Mouse (Mus musculus) limb, embryonic 11.5 days (tissue): ENCODE measurements around the gene Spns2. TPM values are rescaled to one million over a fixed set of nuclear protein-coding genes. Genes with fewer than 3 reads are reported as not detected.
A peak's percentile ranks its signal among the peaks of the same experiment; 100 is the strongest.

ENCODE experiments used
- ATAC-seq: fragments of 200-750 bp; cut with Nextera tagmentation; 2 replicates; pipeline ENCODE4 v1.8.0; 2017; ENCODE audit warnings: low read depth; ENCODE audit not compliant: insufficient number of reproducible peaks, low FRiP score, low TSS enrichment
- DNase-seq: peaks from one replicate; pipeline ENCODE4 v3.0.0-alpha.2; 2015; ENCODE audit warnings: low spot score
- H3K27ac ChIP-seq: fragments of 300-500 bp; sonication (generic); replicated peaks from 2 replicates; pipeline ENCODE4 v1.5.1; 2014; ENCODE audit warnings: low read depth, mild to moderate bottlenecking, low read length
- H3K27me3 ChIP-seq: fragments of 300-500 bp; sonication (generic); 2 replicates; pipeline ENCODE4 v1.6.1; 2014; ENCODE audit warnings: mild to moderate bottlenecking, low read length, mixed read lengths; ENCODE audit not compliant: control insufficient read depth, insufficient read depth
- H3K36me3 ChIP-seq: fragments of 300-500 bp; sonication (generic); 2 replicates; pipeline ENCODE4 v1.6.1; 2014; ENCODE audit warnings: mild to moderate bottlenecking, low read length, moderate library complexity, mixed read lengths; ENCODE audit not compliant: control insufficient read depth, insufficient read depth
- H3K4me1 ChIP-seq: fragments of 300-500 bp; sonication (generic); 2 replicates; pipeline ENCODE4 v1.6.1; 2014; ENCODE audit warnings: low read length, mixed read lengths; ENCODE audit not compliant: control insufficient read depth, insufficient read depth
- H3K4me2 ChIP-seq: fragments of 300-500 bp; sonication (generic); 2 replicates; pipeline ENCODE4 v1.6.1; 2014; ENCODE audit warnings: low read depth, mild to moderate bottlenecking, moderate library complexity; ENCODE audit not compliant: severe bottlenecking
- H3K4me3 ChIP-seq: fragments of 300-500 bp; sonication (generic); 2 replicates; pipeline ENCODE4 v1.5.1; 2014; ENCODE audit warnings: low read depth, low read length
- H3K9ac ChIP-seq: fragments of 300-500 bp; sonication (generic); 2 replicates; pipeline ENCODE4 v1.6.1; 2014; ENCODE audit warnings: mild to moderate bottlenecking, low read length
- H3K9me3 ChIP-seq: fragments of 300-500 bp; sonication (generic); 2 replicates; pipeline ENCODE4 v1.6.1; 2016; ENCODE audit warnings: low read length; ENCODE audit not compliant: control insufficient read depth
- WGBS: fragments of 180-500 bp; shearing (Covaris S2); extraction: QIAGEN DNeasy Blood & Tissue Kit; methylation state at CpG from one replicate; pipeline ENCODE4 v1.1.7; 2014; 5-methylcytosine and 5-hydroxymethylcytosine counted together
- polyA plus RNA-seq: library from polyadenylated mRNA; unstranded; fragments of >200 nt; fragmentation: Nextera tagmentation; extraction: Ambion mirVana; gene quantifications from 2 replicates; pipeline ENCODE4 v1.2.1, GENCODE M21; 2014

Spns2 gene
- polyA plus RNA-seq, 1 experiment from 2014 or later: 2.1 TPM

DNA sequence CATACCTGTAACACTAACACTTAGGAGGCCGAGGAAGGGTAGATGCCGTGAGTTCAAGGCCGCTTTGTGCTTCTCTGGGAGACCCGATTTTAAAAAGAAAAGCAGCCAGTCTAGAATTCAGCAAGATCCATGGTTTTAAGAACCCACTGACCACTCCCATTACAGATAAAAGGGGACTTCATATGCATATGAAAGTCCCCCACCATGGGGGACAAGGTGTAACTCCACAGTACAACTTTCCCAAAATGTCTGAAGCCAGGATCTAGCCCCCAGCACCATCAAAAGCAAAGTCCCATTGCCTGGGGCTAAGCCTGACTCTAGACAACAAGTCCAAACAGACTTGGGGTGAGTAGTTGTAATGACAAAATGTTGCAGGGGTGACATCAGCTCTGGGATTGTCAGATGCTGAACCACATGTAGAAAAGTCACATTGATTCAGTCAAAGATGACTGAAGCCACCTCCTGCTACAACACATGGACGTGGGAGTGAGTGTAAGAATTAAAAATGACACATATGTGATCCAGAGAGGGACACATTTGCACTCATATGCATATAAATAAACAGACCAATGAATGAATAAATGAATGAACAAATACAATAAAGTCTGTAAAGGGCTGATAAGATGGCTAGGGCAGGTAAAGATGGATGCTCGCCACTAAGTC lies 69.1 kb downstream of the Spns2 start:
- H3K27me3 ChIP-seq: no peaks in the 10 kb centered on the region
- 82% methylated on average over 6 of the region's 6 CpGs for WGBS
- ATAC-seq: no peak

DNA sequence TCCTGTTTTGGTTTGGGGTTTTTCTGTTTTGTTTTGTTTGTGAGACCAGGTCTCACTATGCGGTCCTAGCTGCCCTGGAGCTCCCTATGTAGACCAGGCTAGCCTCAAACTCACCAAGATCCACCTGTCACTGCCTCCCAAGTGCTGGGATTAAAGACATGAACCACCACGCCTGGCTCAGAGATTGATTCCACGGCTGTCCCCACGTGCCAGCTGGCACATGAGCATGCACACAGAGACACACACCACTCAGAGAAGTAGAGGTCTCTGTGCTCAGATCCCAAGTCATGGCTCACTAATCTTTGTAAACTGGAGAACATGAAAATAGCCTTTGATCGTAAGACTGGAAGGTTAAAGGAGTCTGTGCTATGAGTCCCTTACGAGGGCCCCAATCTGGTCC lies 70.7 kb downstream of the Spns2 start:
- WGBS: 84% methylated on average over 6 of the region's 6 CpGs
- no peak overlapping the region for H3K4me2 ChIP-seq
- no peaks in the 10 kb centered on the region for H3K36me3 ChIP-seq
- H3K27ac ChIP-seq: no peak overlapping the region
- H3K27me3 ChIP-seq: no peaks in the 10 kb centered on the region
- ATAC-seq: no peak
- H3K9ac ChIP-seq: no peak overlapping the region
- no peak overlapping the region for H3K4me3 ChIP-seq
- H3K9me3 ChIP-seq: no peaks in the 10 kb centered on the region
- peaks cover 14% of the 10 kb centered on the region for H3K4me1 ChIP-seq
- no peak for DNase-seq

More for the DNA sequence above, 69.1 kb downstream of the Spns2 start:
- Histone ChIP-seq H3K36me3 (no peaks in the 10 kb centered on the region), H3K27ac (no peak overlapping the region), H3K4me2 (no peak overlapping the region), H3K4me3 (no peak overlapping the region), H3K9me3 (no peaks in the 10 kb centered on the region), H3K4me1 (peaks cover 14% of the 10 kb centered on the region), H3K9ac (no peak overlapping the region)
- DNase-seq: no peak

DNA sequence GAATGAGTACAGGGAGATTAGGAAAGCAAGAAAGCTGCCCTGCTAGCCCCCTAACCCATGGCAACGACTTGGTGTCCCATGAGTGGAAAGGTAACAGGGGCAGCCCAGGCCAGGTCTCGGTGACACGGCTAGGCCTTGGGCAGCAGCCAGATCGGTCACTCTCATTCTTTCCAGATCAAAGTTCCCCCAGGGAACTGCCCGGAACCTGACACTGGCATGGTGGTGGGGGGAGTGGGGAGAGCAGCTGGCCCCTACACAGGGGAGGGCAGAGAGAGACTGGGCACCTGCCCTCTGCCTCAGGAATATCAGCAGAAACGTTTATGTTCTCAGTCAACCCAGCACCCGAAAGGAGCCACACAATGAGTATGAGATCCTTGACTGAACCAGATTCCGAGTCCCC lies 71.5 kb downstream of the Spns2 start:
- Histone ChIP-seq H3K27ac (no peak overlapping the region), H3K4me2 (no peak overlapping the region), H3K9me3 (no peaks in the 10 kb centered on the region), H3K9ac (no peak overlapping the region), H3K4me1 (peaks cover 14% of the 10 kb centered on the region), H3K36me3 (no peaks in the 10 kb centered on the region), H3K4me3 (no peak overlapping the region), H3K27me3 (no peaks in the 10 kb centered on the region)
- DNase-seq (no peak), ATAC-seq (no peak)
- WGBS: 52% methylated on average over 8 of the region's 8 CpGs

DNA sequence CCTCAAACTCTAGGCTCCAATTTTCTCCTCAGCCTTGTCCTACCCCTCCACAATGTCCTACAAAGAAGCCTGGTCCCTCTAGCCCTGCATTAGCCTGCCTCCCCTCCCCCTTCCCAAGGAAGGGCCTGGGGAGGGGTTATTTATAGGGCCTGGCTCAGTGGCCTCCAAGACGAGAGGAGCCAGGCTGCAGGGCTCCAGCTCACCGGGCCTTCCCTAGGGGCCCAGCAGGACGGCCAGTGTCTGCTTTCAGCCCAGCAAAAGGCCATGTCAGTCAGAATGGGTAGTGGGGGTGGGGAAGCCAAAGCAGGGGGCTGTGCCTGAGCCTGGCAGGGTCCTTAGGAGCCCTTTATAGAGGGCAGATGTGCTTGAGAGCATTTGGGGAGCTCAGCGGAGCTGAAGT lies 72.3 kb downstream of the Spns2 start:
- ATAC-seq (peak; percentile 45; the same call in 1 of the 2 replicates), DNase-seq (no peak)
- Histone ChIP-seq H3K36me3 (no peaks in the 10 kb centered on the region), H3K9ac (no peak overlapping the region), H3K27me3 (no peaks in the 10 kb centered on the region), H3K4me3 (no peak overlapping the region), H3K4me2 (no peak overlapping the region), H3K4me1 (peaks cover 14% of the 10 kb centered on the region), H3K27ac (no peak overlapping the region), H3K9me3 (no peaks in the 10 kb centered on the region)
- 16% methylated on average over 4 of the region's 4 CpGs for WGBS

DNA sequence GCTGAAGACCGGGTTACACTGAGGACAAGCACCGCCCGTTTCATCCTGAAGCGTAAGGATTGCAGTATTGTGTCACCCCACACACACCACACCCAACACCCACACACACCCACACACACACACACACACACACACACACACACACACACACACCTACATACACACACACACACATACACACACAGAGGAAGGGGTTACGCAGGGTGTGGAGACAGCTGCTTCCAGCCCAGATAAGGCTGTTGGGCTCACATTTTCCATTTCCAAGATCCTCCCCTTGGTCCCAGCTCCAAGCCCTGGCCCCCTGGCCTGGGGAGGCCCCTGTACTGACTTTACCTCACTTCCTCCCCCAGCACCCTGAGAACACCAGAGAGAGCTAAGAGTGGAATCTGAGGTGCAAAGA lies 73.0 kb downstream of the Spns2 start:
- 91% methylated on average over 5 of the region's 5 CpGs for WGBS
- Histone ChIP-seq H3K27ac (no peak overlapping the region), H3K4me2 (no peak overlapping the region), H3K4me1 (peaks cover 18% of the 10 kb centered on the region), H3K9me3 (no peaks in the 10 kb centered on the region), H3K36me3 (no peaks in the 10 kb centered on the region), H3K4me3 (no peak overlapping the region), H3K9ac (no peak overlapping the region), H3K27me3 (no peaks in the 10 kb centered on the region)
- DNase-seq (no peak), ATAC-seq (no peak)

DNA sequence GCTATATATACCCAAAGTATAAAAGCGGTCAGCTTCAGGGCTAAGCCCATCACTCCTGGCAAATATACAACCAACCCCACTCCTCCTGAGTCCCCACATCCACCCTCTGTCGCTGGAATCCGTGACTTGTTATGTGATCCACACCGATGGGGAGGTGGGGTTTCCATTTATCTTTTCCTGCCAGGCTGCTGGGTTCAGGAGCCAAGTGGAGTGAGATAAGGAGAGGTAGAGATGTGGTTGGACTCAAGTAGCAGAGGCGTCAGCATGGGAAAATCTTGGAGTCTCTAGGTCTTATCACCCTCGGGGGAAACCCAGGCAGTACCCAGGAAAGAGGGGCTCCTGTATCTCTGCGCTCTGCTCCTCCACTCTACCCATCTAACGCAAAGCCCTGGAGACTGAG lies 74.5 kb downstream of the Spns2 start:
- Histone ChIP-seq H3K9me3 (no peaks in the 10 kb centered on the region), H3K4me3 (no peak overlapping the region), H3K4me2 (no peak overlapping the region), H3K27ac (no peak overlapping the region), H3K9ac (no peak overlapping the region), H3K36me3 (no peaks in the 10 kb centered on the region), H3K4me1 (peaks cover 18% of the 10 kb centered on the region), H3K27me3 (no peaks in the 10 kb centered on the region)
- DNase-seq (no peak), ATAC-seq (no peak)
- 78% methylated on average over 8 of the region's 8 CpGs for WGBS

DNA sequence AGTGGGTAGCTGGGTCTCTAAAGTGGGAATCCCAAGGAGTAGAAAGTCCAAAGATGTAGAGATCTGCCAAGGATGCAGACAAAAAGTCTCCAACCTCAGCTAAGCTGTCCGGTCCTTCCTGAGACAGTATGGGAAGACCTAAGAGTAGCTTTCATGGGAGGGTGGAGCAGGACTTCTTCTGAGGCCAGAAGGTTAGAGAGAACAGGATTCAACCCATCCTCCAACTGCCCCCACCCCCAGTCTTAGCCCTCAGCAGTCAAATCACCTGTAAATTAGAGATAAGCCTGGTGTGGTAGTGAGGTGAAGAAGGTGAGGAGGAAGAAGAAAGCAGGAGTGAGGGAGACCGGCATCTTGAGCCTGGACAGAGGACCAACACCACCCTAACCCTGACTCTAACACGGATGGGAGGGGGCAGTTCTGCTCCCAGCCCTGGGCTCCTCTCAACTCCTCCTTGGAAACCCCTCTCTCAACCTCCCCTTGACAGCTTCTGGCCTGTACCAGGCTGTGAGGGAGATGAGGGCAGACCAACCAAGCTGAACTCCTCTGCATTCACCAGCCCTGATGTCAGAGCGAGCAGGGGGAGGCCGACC lies 76.0 kb downstream of the Spns2 start:
- H3K27ac ChIP-seq: no peak overlapping the region
- peaks cover 4% of the 10 kb centered on the region; the same call in 1 of the 2 replicates for H3K27me3 ChIP-seq

DNA sequence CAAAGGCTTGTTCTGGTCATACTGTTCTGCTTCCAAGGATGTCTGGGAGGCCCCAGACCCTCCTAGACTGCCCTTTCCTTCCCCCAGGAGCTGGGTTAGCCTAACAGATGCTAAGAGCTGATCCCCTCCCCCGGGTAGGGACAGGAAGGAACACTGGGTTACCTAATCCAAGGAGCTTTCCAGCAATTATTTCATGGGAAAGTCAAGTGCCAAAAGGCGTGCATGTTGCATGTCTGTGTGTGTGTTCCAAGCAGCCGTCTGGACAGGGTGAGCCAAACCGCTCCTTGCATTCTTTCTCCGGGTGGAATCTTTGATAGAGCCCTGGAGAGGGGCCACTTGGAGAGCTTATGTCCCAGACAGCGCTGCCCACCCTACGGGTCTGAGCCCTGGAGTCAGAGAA lies 76.7 kb downstream of the Spns2 start:
- ATAC-seq (no peak), DNase-seq (no peak)
- peaks cover 18% of the 10 kb centered on the region for H3K4me1 ChIP-seq
- peaks cover 4% of the 10 kb centered on the region; the same call in 1 of the 2 replicates for H3K27me3 ChIP-seq
- H3K9me3 ChIP-seq: no peaks in the 10 kb centered on the region
- H3K4me2 ChIP-seq: no peak overlapping the region
- H3K27ac ChIP-seq: no peak overlapping the region
- 75% methylated on average over 7 of the region's 7 CpGs for WGBS
- H3K4me3 ChIP-seq: no peak overlapping the region
- no peak overlapping the region for H3K9ac ChIP-seq
- H3K36me3 ChIP-seq: no peaks in the 10 kb centered on the region

More for the DNA sequence above, 76.0 kb downstream of the Spns2 start:
- ATAC-seq: no peak
- peaks cover 22% of the 10 kb centered on the region for H3K4me1 ChIP-seq
- no peak overlapping the region for H3K4me2 ChIP-seq
- H3K9ac ChIP-seq: no peak overlapping the region
- 65% methylated on average over 5 of the region's 5 CpGs for WGBS
- no peak overlapping the region for H3K4me3 ChIP-seq
- no peaks in the 10 kb centered on the region for H3K36me3 ChIP-seq
- H3K9me3 ChIP-seq: no peaks in the 10 kb centered on the region
- no peak for DNase-seq
